Mouse (Mus musculus): ENCODE results near the gene Urod. TPM values are rescaled to one million over a fixed set of nuclear protein-coding genes. Genes with fewer than 3 reads are reported as not detected.
A peak's percentile ranks its signal among the peaks of the same experiment; 100 is the strongest.

The Urod gene
- total and polyA plus RNA-seq, 2 experiments from 2014 or later = 54.0 to 64.4 TPM

GRCm38 (mm10) chr4:117019206-117020134 lies 25.3 kb upstream of the Urod start, which contains the start of gene Eif2b3:
TSS of gene Eif2b3 (plus strand) at chr4:117019402.
- H3K36me3 ChIP-seq (ENCODE audit: insufficient read depth, low read length) = peaks cover 12% of the 10 kb centered on the region
- H3K27me3 ChIP-seq (ENCODE audit: insufficient read depth, low read length) = no peaks in the 10 kb centered on the region
- TF ChIP-seq CTCF (IDR thresholded peaks at IDR 0.05; ENCODE audit: low read depth) = no peak; the same call in 1 of the 2 replicates
- peak within 1 kb of the TSS; percentile 80 for H3K9ac ChIP-seq (replicated peaks; ENCODE audit: low read length)
- WGBS = under 1% methylated on average over 61 of the region's 61 CpGs
- DNase-seq (ENCODE audit: low spot score) (peak; percentile 96), ATAC-seq (peak; percentile 96)
- no peaks in the 10 kb centered on the region for H3K9me3 ChIP-seq (ENCODE audit: low read length)
- H3K4me2 ChIP-seq (ENCODE audit: low read depth, low read length) = peak within 1 kb of the TSS; percentile 72
- peak within 1 kb of the TSS; percentile 90 for H3K4me3 ChIP-seq (ENCODE audit: low read length)
- H3K27ac ChIP-seq = peak within 1 kb of the TSS; percentile 76; the same call in 1 of the 2 replicates
- peaks cover 7% of the 10 kb centered on the region; the same call in 1 of the 2 replicates for H3K4me1 ChIP-seq (ENCODE audit: insufficient read depth, low read length)

GRCm38 (mm10) chr4:117018327-117018726 lies 24.1 kb upstream of the Urod start:
- Histone ChIP-seq H3K4me1 (ENCODE audit: insufficient read depth, low read length) (peaks cover 7% of the 10 kb centered on the region; the same call in 1 of the 2 replicates), H3K27ac (no peak overlapping the region), H3K36me3 (ENCODE audit: insufficient read depth, low read length) (peaks cover 10% of the 10 kb centered on the region), H3K4me2 (ENCODE audit: low read depth, low read length) (no peak overlapping the region), H3K9me3 (ENCODE audit: low read length) (no peaks in the 10 kb centered on the region), H3K9ac (replicated peaks; ENCODE audit: low read length) (no peak overlapping the region), H3K27me3 (ENCODE audit: insufficient read depth, low read length) (no peaks in the 10 kb centered on the region), H3K4me3 (ENCODE audit: low read length) (no peak overlapping the region)
- ATAC-seq (no peak), DNase-seq (ENCODE audit: low spot score) (no peak)
- TF ChIP-seq CTCF (IDR thresholded peaks at IDR 0.05; ENCODE audit: low read depth) = no peak
- WGBS = 89% methylated on average over 7 of the region's 7 CpGs

GRCm38 (mm10) chr4:117017738-117018137 lies 23.5 kb upstream of the Urod start:
- Histone ChIP-seq H3K9ac (replicated peaks; ENCODE audit: low read length) (no peak overlapping the region), H3K4me1 (ENCODE audit: insufficient read depth, low read length) (peaks cover 7% of the 10 kb centered on the region; the same call in 1 of the 2 replicates), H3K27me3 (ENCODE audit: insufficient read depth, low read length) (no peaks in the 10 kb centered on the region), H3K27ac (no peak overlapping the region), H3K4me2 (ENCODE audit: low read depth, low read length) (no peak overlapping the region), H3K4me3 (ENCODE audit: low read length) (no peak overlapping the region), H3K9me3 (ENCODE audit: low read length) (no peaks in the 10 kb centered on the region), H3K36me3 (ENCODE audit: insufficient read depth, low read length) (peaks cover 8% of the 10 kb centered on the region; the same call in 1 of the 2 replicates)
- peak; percentile 47 for TF ChIP-seq CTCF (IDR thresholded peaks at IDR 0.05; ENCODE audit: low read depth)
- 90% methylated on average over 2 of the region's 2 CpGs for WGBS
- no peak for ATAC-seq
- no peak for DNase-seq (ENCODE audit: low spot score)

- TF ChIP-seq CTCF (IDR thresholded peaks at IDR 0.05; ENCODE audit: low read depth) = no peak
- ATAC-seq (no peak), DNase-seq (ENCODE audit: low spot score) (no peak)
- no peaks in the 10 kb centered on the region for H3K27me3 ChIP-seq (ENCODE audit: insufficient read depth, low read length)
- 0 out of 2 replicates have a peak, but pooled peaks cover under 1% of the 10 kb centered on the region for H3K4me1 ChIP-seq (ENCODE audit: insufficient read depth, low read length)
- no peak overlapping the region for H3K27ac ChIP-seq
- H3K36me3 ChIP-seq (ENCODE audit: insufficient read depth, low read length) = no peaks in the 10 kb centered on the region
- 68% methylated on average over 4 of the region's 4 CpGs for WGBS
- H3K4me2 ChIP-seq (ENCODE audit: low read depth, low read length) = no peak overlapping the region
- H3K9ac ChIP-seq (replicated peaks; ENCODE audit: low read length) = no peak overlapping the region
- H3K9me3 ChIP-seq (ENCODE audit: low read length) = no peaks in the 10 kb centered on the region
- H3K4me3 ChIP-seq (ENCODE audit: low read length) = no peak overlapping the region
Observed at GRCm38 (mm10) chr4:117014901-117015415, 20.7 kb upstream of the Urod start.

- TF ChIP-seq CTCF (IDR thresholded peaks at IDR 0.05; ENCODE audit: low read depth) = no peak
- no peak overlapping the region for H3K4me2 ChIP-seq (ENCODE audit: low read depth, low read length)
- no peaks in the 10 kb centered on the region for H3K27me3 ChIP-seq (ENCODE audit: insufficient read depth, low read length)
- H3K4me3 ChIP-seq (ENCODE audit: low read length) = no peak overlapping the region
- ATAC-seq (no peak), DNase-seq (ENCODE audit: low spot score) (no peak)
- H3K9ac ChIP-seq (replicated peaks; ENCODE audit: low read length) = no peak overlapping the region
- no peak overlapping the region for H3K27ac ChIP-seq
- H3K9me3 ChIP-seq (ENCODE audit: low read length) = no peaks in the 10 kb centered on the region
- H3K4me1 ChIP-seq (ENCODE audit: insufficient read depth, low read length) = no peaks in the 10 kb centered on the region
- no peaks in the 10 kb centered on the region for H3K36me3 ChIP-seq (ENCODE audit: insufficient read depth, low read length)
- WGBS = 75% methylated on average over 6 of the region's 6 CpGs
Observed at GRCm38 (mm10) chr4:117013596-117013995, 19.4 kb upstream of the Urod start.

GRCm38 (mm10) chr4:117010231-117010630 lies 16.0 kb upstream of the Urod start:
- Histone ChIP-seq H3K4me1 (ENCODE audit: insufficient read depth, low read length) (no peaks in the 10 kb centered on the region), H3K4me3 (ENCODE audit: low read length) (no peak overlapping the region), H3K36me3 (ENCODE audit: insufficient read depth, low read length) (no peaks in the 10 kb centered on the region), H3K27ac (no peak overlapping the region), H3K9me3 (ENCODE audit: low read length) (no peaks in the 10 kb centered on the region), H3K4me2 (ENCODE audit: low read depth, low read length) (no peak overlapping the region), H3K9ac (replicated peaks; ENCODE audit: low read length) (no peak overlapping the region), H3K27me3 (ENCODE audit: insufficient read depth, low read length) (no peaks in the 10 kb centered on the region)
- ATAC-seq = no peak
- TF ChIP-seq CTCF (IDR thresholded peaks at IDR 0.05; ENCODE audit: low read depth) = no peak
- 77% methylated on average over 5 of the region's 5 CpGs for WGBS
- DNase-seq (ENCODE audit: low spot score) = no peak

All from hindbrain, postnatal 0 days (tissue).